Mouse (Mus musculus) bone marrow, adult 2 months (tissue): ENCODE results near the gene Kcnj11.

Experiments used
- CTCF ChIP-seq: fragments of 200-500 bp; IDR thresholded peaks from 2 replicates; pipeline ENCODE4 v1.5.1; 2011; ENCODE audit warnings: low read length, control low read depth; ENCODE audit not compliant: control insufficient read depth, insufficient read depth
- POLR2A ChIP-seq: fragments of 200-500 bp; IDR thresholded peaks from 2 replicates; pipeline ENCODE4 v1.6.1; 2011; ENCODE audit warnings: low read depth, mild to moderate bottlenecking, control low read depth, low read length, borderline replicate concordance; ENCODE audit not compliant: control insufficient read depth

GRCm38 (mm10) chr7:46098221-46098918, 2.2 kb downstream of the Kcnj11 start:
- TF ChIP-seq CTCF (no peak), POLR2A (no peak)
